Mouse (Mus musculus): Measurements from ENCODE around the gene Gm4131. TPM values are rescaled to one million over a fixed set of nuclear protein-coding genes. Genes with fewer than 3 reads are reported as not detected.

The Gm4131 gene
- polyA plus RNA-seq, 1 experiment from 2014 or later: not detected

- no peaks in the 10 kb centered on the region for H3K36me3 ChIP-seq (ENCODE audit: insufficient read depth, low read length)
- H3K9me3 ChIP-seq (ENCODE audit: low read length): no peaks in the 10 kb centered on the region
- H3K27me3 ChIP-seq (replicated peaks; ENCODE audit: insufficient read depth, low read length): no peaks in the 10 kb centered on the region
- no peak for TF ChIP-seq EP300 (IDR thresholded peaks at IDR 0.05)
- no peak for TF ChIP-seq CTCF (IDR thresholded peaks at IDR 0.05)
- H3K4me1 ChIP-seq (ENCODE audit: insufficient read depth, low read depth, low read length): no peaks in the 10 kb centered on the region
- DNase-seq (ENCODE audit: low spot score) (no peak), ATAC-seq (no peak)
- WGBS: 65% methylated on average over 7 of the region's 7 CpGs
- no peak overlapping the region for H3K4me3 ChIP-seq (ENCODE audit: low read depth, low read length)
- no peak overlapping the region for H3K9ac ChIP-seq (replicated peaks; ENCODE audit: low read depth)
- no peak overlapping the region for H3K27ac ChIP-seq (ENCODE audit: low read length)
- no peak overlapping the region for H3K4me2 ChIP-seq (replicated peaks; ENCODE audit: low read depth, low read length)
Measured at GRCm38 (mm10) chr14:62497391-62497790, 69.3 kb downstream of the Gm4131 start.

DNA sequence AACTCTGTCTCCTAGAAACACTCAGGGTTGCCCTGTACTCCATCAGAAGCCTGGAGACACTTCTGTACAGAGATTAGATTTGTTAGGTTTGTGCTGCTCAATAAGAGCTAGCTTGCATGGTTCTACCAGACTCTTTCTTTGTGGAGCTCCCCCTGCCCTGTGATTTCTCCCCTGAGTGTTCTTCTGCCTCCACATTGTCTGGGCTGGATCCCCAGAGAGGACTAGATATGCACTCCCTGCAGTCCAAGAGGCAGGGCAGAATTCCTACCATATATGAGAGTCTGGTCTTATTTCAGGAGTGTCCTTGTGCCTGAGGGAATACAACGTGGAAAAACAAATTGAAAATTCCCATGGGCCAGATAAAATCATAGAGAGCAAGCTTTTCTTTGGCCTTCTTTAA is 70.2 kb downstream of the Gm4131 start:
- DNase-seq (ENCODE audit: low spot score) (no peak), ATAC-seq (no peak)
- Histone ChIP-seq H3K9me3 (ENCODE audit: low read length) (no peaks in the 10 kb centered on the region), H3K4me3 (ENCODE audit: low read depth, low read length) (no peak overlapping the region), H3K4me2 (replicated peaks; ENCODE audit: low read depth, low read length) (no peak overlapping the region), H3K36me3 (ENCODE audit: insufficient read depth, low read length) (no peaks in the 10 kb centered on the region), H3K9ac (replicated peaks; ENCODE audit: low read depth) (no peak overlapping the region), H3K27me3 (replicated peaks; ENCODE audit: insufficient read depth, low read length) (no peaks in the 10 kb centered on the region), H3K4me1 (ENCODE audit: insufficient read depth, low read depth, low read length) (no peaks in the 10 kb centered on the region), H3K27ac (ENCODE audit: low read length) (no peak overlapping the region)
- TF ChIP-seq EP300 (IDR thresholded peaks at IDR 0.05) (no peak), CTCF (IDR thresholded peaks at IDR 0.05) (no peak)
- WGBS: 26% methylated on average over 1 of the region's 1 CpGs

DNA sequence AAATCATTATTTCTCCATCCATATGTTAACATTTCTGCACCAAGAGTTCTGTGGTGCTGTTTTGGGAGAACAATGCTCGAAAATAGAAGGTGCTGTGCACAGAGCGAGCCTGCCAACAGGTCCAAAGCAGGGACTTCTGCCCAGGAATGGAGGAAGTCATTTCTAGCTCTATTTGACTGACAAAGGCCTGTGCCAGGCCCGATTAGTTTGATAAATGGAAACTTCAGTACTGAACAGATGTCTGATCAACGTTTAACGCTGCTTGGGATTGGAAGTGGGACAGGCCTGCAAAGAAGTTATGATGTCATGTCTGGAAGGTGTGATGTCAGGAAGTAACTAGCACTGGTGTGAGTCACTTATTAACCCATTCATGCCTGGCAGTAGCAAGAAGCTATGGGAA is 73.3 kb downstream of the Gm4131 start:
- Histone ChIP-seq H3K9ac (replicated peaks; ENCODE audit: low read depth) (no peak overlapping the region), H3K27me3 (replicated peaks; ENCODE audit: insufficient read depth, low read length) (no peaks in the 10 kb centered on the region), H3K4me3 (ENCODE audit: low read depth, low read length) (no peak overlapping the region), H3K9me3 (ENCODE audit: low read length) (no peaks in the 10 kb centered on the region), H3K4me2 (replicated peaks; ENCODE audit: low read depth, low read length) (no peak overlapping the region), H3K4me1 (ENCODE audit: insufficient read depth, low read depth, low read length) (no peaks in the 10 kb centered on the region), H3K27ac (ENCODE audit: low read length) (no peak overlapping the region), H3K36me3 (ENCODE audit: insufficient read depth, low read length) (no peaks in the 10 kb centered on the region)
- TF ChIP-seq CTCF (IDR thresholded peaks at IDR 0.05) (no peak), EP300 (IDR thresholded peaks at IDR 0.05) (no peak)
- DNase-seq (ENCODE audit: low spot score) (no peak), ATAC-seq (no peak)
- 66% methylated on average over 5 of the region's 5 CpGs for WGBS

- H3K36me3 ChIP-seq (ENCODE audit: insufficient read depth, low read length): no peaks in the 10 kb centered on the region
- no peaks in the 10 kb centered on the region for H3K27me3 ChIP-seq (replicated peaks; ENCODE audit: insufficient read depth, low read length)
- 0 out of 2 replicates have a peak overlapping the region, but pooled peaks have one; percentile 22 for H3K4me2 ChIP-seq (replicated peaks; ENCODE audit: low read depth, low read length)
- no peak overlapping the region for H3K27ac ChIP-seq (ENCODE audit: low read length)
- TF ChIP-seq CTCF (IDR thresholded peaks at IDR 0.05) (peak; percentile 100), EP300 (IDR thresholded peaks at IDR 0.05) (no peak)
- no peak overlapping the region for H3K9ac ChIP-seq (replicated peaks; ENCODE audit: low read depth)
- ATAC-seq (peak; percentile 88), DNase-seq (ENCODE audit: low spot score) (peak; percentile 93)
- WGBS: 28% methylated on average over 16 of the region's 16 CpGs
- H3K9me3 ChIP-seq (ENCODE audit: low read length): no peaks in the 10 kb centered on the region
- H3K4me3 ChIP-seq (ENCODE audit: low read depth, low read length): no peak overlapping the region
- no peaks in the 10 kb centered on the region for H3K4me1 ChIP-seq (ENCODE audit: insufficient read depth, low read depth, low read length)
Measured at GRCm38 (mm10) chr14:62492196-62492850, 74.4 kb downstream of the Gm4131 start.

DNA sequence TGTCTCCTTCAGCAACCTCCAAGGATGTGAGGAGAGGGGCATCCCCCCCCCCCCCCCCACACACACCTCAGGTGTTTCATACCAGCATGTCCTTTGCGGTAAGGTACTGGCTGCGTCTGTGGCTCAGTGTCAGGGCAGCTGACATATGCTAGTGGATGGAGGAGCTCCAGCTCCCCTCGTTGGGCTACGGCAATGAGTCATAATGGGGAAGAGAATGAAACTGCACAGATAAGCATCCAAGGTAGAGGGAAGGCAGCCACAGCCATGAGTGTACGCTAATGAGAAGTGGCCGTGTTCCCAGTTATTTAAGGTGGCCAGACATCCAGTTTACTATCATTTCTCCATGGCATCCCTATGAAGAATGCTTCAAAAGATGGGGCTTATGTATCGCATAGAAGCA is 78.5 kb downstream of the Gm4131 start:
- ATAC-seq (no peak), DNase-seq (ENCODE audit: low spot score) (no peak)
- Histone ChIP-seq H3K27me3 (replicated peaks; ENCODE audit: insufficient read depth, low read length) (no peaks in the 10 kb centered on the region), H3K36me3 (ENCODE audit: insufficient read depth, low read length) (no peaks in the 10 kb centered on the region), H3K9ac (replicated peaks; ENCODE audit: low read depth) (no peak overlapping the region), H3K4me2 (replicated peaks; ENCODE audit: low read depth, low read length) (no peak overlapping the region), H3K4me1 (ENCODE audit: insufficient read depth, low read depth, low read length) (no peaks in the 10 kb centered on the region), H3K4me3 (ENCODE audit: low read depth, low read length) (no peak overlapping the region), H3K27ac (ENCODE audit: low read length) (no peak overlapping the region), H3K9me3 (ENCODE audit: low read length) (no peaks in the 10 kb centered on the region)
- TF ChIP-seq CTCF (IDR thresholded peaks at IDR 0.05) (no peak), EP300 (IDR thresholded peaks at IDR 0.05) (no peak)
- WGBS: 82% methylated on average over 7 of the region's 7 CpGs

GRCm38 (mm10) chr14:62481381-62481780 is 85.3 kb downstream of the Gm4131 start:
- H3K4me3 ChIP-seq (ENCODE audit: low read depth, low read length): no peak overlapping the region
- 39% methylated on average over 8 of the region's 8 CpGs for WGBS
- ATAC-seq: no peak
- no peak for DNase-seq (ENCODE audit: low spot score)
- H3K9me3 ChIP-seq (ENCODE audit: low read length): no peaks in the 10 kb centered on the region
- H3K4me2 ChIP-seq (replicated peaks; ENCODE audit: low read depth, low read length): no peak overlapping the region
- TF ChIP-seq EP300 (IDR thresholded peaks at IDR 0.05) (no peak), CTCF (IDR thresholded peaks at IDR 0.05) (no peak)
- no peaks in the 10 kb centered on the region for H3K27me3 ChIP-seq (replicated peaks; ENCODE audit: insufficient read depth, low read length)
- no peaks in the 10 kb centered on the region for H3K4me1 ChIP-seq (ENCODE audit: insufficient read depth, low read depth, low read length)
- no peaks in the 10 kb centered on the region for H3K36me3 ChIP-seq (ENCODE audit: insufficient read depth, low read length)
- H3K9ac ChIP-seq (replicated peaks; ENCODE audit: low read depth): no peak overlapping the region
- H3K27ac ChIP-seq (ENCODE audit: low read length): no peak overlapping the region

GRCm38 (mm10) chr14:62479395-62479794 is 87.3 kb downstream of the Gm4131 start:
- H3K36me3 ChIP-seq (ENCODE audit: insufficient read depth, low read length): no peaks in the 10 kb centered on the region
- no peaks in the 10 kb centered on the region for H3K27me3 ChIP-seq (replicated peaks; ENCODE audit: insufficient read depth, low read length)
- WGBS: 36% methylated on average over 6 of the region's 6 CpGs
- no peak overlapping the region for H3K27ac ChIP-seq (ENCODE audit: low read length)
- ATAC-seq: no peak
- no peaks in the 10 kb centered on the region for H3K9me3 ChIP-seq (ENCODE audit: low read length)
- TF ChIP-seq CTCF (IDR thresholded peaks at IDR 0.05) (no peak), EP300 (IDR thresholded peaks at IDR 0.05) (no peak)
- H3K9ac ChIP-seq (replicated peaks; ENCODE audit: low read depth): no peak overlapping the region
- no peak overlapping the region for H3K4me2 ChIP-seq (replicated peaks; ENCODE audit: low read depth, low read length)
- H3K4me1 ChIP-seq (ENCODE audit: insufficient read depth, low read depth, low read length): no peaks in the 10 kb centered on the region
- no peak for DNase-seq (ENCODE audit: low spot score)
- no peak overlapping the region for H3K4me3 ChIP-seq (ENCODE audit: low read depth, low read length)

Data from lung, postnatal 0 days (tissue).